ENCODE assay signal across 9 mouse cellular contexts in genomic region chrX:36195736-36196525, GRCm38 (mm10). TPM values are rescaled to one million over a fixed set of nuclear protein-coding genes. Genes with fewer than 3 reads are reported as not detected.
A peak's percentile ranks its signal among the peaks of the same experiment; 100 is the strongest.
DNase-seq lines count a peak whose midpoint lies in the region; ATAC-seq lines count a peak whose summit lies in the region.
"Had no signal": no experiment of that assay in that cellular context is flagged by ENCODE, and none has a peak within 500 bp of the region (broad histone marks: within the 10 kb centered on the region; RNA-seq: fewer than 3 reads in every experiment).

Gene Zcchc12 (plus strand): TSS chrX:36195904.

- DNase-seq in heart, embryonic 10.5 days (ENCODE audit: low spot score) = no peak
- DNase-seq in heart, adult 9 months (ENCODE audit: low spot score in 2 of 2) = no peak
- DNase-seq in cerebellum, adult 9-11 months = peak; percentile 12
- peak; percentile 39 to 49 for DNase-seq in frontal cortex, postnatal 10 days (ENCODE audit: low spot score in 2 of 2)
- DNase-seq in layer of hippocampus, adult 18-20 months (ENCODE audit: low spot score in 2 of 2) = peak; percentile 35 to 46
- peak; percentile 3 for DNase-seq in lung, postnatal 25 days (ENCODE audit: low spot score)
- DNase-seq in urinary bladder, postnatal 36 days (ENCODE audit: low spot score in 2 of 2) = no peak

- H3K4me2 ChIP-seq in stomach, embryonic 14.5 days (replicated peaks; ENCODE audit: low read depth, low read length) = peak within 1 kb of the TSS; percentile 37

- peaks cover 4% of the 10 kb centered on the region; the same call in 1 of the 2 replicates for H3K27me3 ChIP-seq in heart, embryonic 10.5 days (ENCODE audit: insufficient read depth, poor library complexity, severe bottlenecking)
- no peaks in the 10 kb centered on the region for H3K27me3 ChIP-seq in stomach, embryonic 14.5 days (ENCODE audit: control insufficient read depth, insufficient read depth, low read length)

- no peak within 1 kb of the TSS for H3K9ac ChIP-seq in stomach, embryonic 14.5 days (replicated peaks; ENCODE audit: low read depth, low read length)

- no peaks in the 10 kb centered on the region for H3K4me1 ChIP-seq in heart, embryonic 10.5 days
- no peaks in the 10 kb centered on the region for H3K4me1 ChIP-seq in stomach, embryonic 14.5 days (ENCODE audit: control insufficient read depth, insufficient read depth, low read length)

- no peaks in the 10 kb centered on the region for H3K36me3 ChIP-seq in heart, embryonic 10.5 days
- no peaks in the 10 kb centered on the region for H3K36me3 ChIP-seq in stomach, embryonic 14.5 days (ENCODE audit: control insufficient read depth, insufficient read depth, low read length)

- WGBS in heart, embryonic 10.5 days = 19% methylated on average over 28 of the region's 28 CpGs
- 26% methylated on average over 28 of the region's 28 CpGs for WGBS in stomach, embryonic 14.5 days

- no peak within 1 kb of the TSS for H3K27ac ChIP-seq in heart, embryonic 10.5 days
- no peak within 1 kb of the TSS for H3K27ac ChIP-seq in stomach, embryonic 14.5 days (ENCODE audit: low read length)

- peak within 1 kb of the TSS; percentile 42 for H3K4me3 ChIP-seq in heart, embryonic 10.5 days
- peak within 1 kb of the TSS; percentile 13; the same call in 1 of the 2 replicates for H3K4me3 ChIP-seq in stomach, embryonic 14.5 days (ENCODE audit: low read depth, low read length)

- peak; percentile 67; the same call in 1 of the 2 replicates for ATAC-seq in stomach, embryonic 14.5 days (ENCODE audit: insufficient number of reproducible peaks, insufficient read depth, low FRiP score, low read depth)

- H3K9me3 ChIP-seq in heart, embryonic 10.5 days = no peaks in the 10 kb centered on the region
- no peaks in the 10 kb centered on the region for H3K9me3 ChIP-seq in stomach, embryonic 14.5 days (ENCODE audit: control insufficient read depth, low read depth, low read length)

RNA-seq across cellular contexts. Expression of gene Zcchc12, which starts in this region (rescaled TPM):
- 3.7 and 5.1 TPM in 2 replicates for polyA plus RNA-seq in heart, embryonic 10.5 days (2016; fragmentation: Nextera tagmentation; extraction: Ambion mirVana)
- 10 to 100 TPM; 45.9 to 55.5 TPM for total RNA-seq in layer of hippocampus, adult 18-20 months (2021)
- polyA plus RNA-seq in stomach, embryonic 14.5 days (2014; fragmentation: Nextera tagmentation; extraction: Ambion mirVana) = 21.7 and 26.4 TPM in 2 replicates
- polyA plus RNA-seq: spleen, adult 2 months had no signal

Comparison
In these comparisons a context has a peak if more than half of its experiments do, and no peak if none do; other contexts are left out.
1. DNase-seq: peak in cerebellum, adult 9-11 months (single experiment), frontal cortex, postnatal 10 days (2 of 2), layer of hippocampus, adult 18-20 months (2 of 2) and lung, postnatal 25 days (single experiment); none in heart, embryonic 10.5 days (single experiment), heart, adult 9 months (0 of 2) and urinary bladder, postnatal 36 days (0 of 2).